Mouse (Mus musculus) right cerebral cortex, adult 18-20 months (tissue): ENCODE measurements around the gene Gm49322.

ENCODE experiments used
- DNase-seq: peaks from one replicate; pipeline ENCODE4 v3.0.0; 2022; ENCODE audit warnings: mixed read lengths

The Gm49322 gene

GRCm38 (mm10) chr10:80584642-80585552 lies 20.9 kb upstream of the Gm49322 start:
- DNase-seq: no peak

- no peak for DNase-seq
Observed at GRCm38 (mm10) chr10:80585581-80585980, 20.2 kb upstream of the Gm49322 start.

- no peak for DNase-seq
Observed at GRCm38 (mm10) chr10:80586407-80587304, 19.2 kb upstream of the Gm49322 start.

GRCm38 (mm10) chr10:80587305-80587657 lies 18.5 kb upstream of the Gm49322 start:
- DNase-seq: no peak

GRCm38 (mm10) chr10:80589127-80589878 lies 16.5 kb upstream of the Gm49322 start:
- no peak for DNase-seq

- DNase-seq: peak; percentile 95
Observed at GRCm38 (mm10) chr10:80589879-80590854, 15.7 kb upstream of the Gm49322 start, which contains the start of gene Abhd17a. Abhd17a (minus strand) TSS chr10:80590341.

- DNase-seq: no peak
Observed at GRCm38 (mm10) chr10:80596318-80596717, 9.5 kb upstream of the Gm49322 start.

- DNase-seq: peak; percentile 97
Observed at GRCm38 (mm10) chr10:80602698-80603325, 3.0 kb upstream of the Gm49322 start, which contains the start of the genes Scamp4 and Adat3. Scamp4 (plus strand) TSS chr10:80602872. Adat3 (plus strand) TSS chr10:80602880.

- DNase-seq: no peak
Observed at GRCm38 (mm10) chr10:80603364-80603763, 2.5 kb upstream of the Gm49322 start.

- peak; percentile 47 for DNase-seq
Observed at GRCm38 (mm10) chr10:80604001-80604509, 1.8 kb upstream of the Gm49322 start.

GRCm38 (mm10) chr10:80604988-80605387 lies 833 bp upstream of the Gm49322 start:
- DNase-seq: no peak

GRCm38 (mm10) chr10:80606306-80606705 lies 485 bp downstream of the Gm49322 start:
- no peak for DNase-seq

- no peak for DNase-seq
Observed at GRCm38 (mm10) chr10:80606737-80607350, 1.0 kb downstream of the Gm49322 start.

GRCm38 (mm10) chr10:80608435-80608834 lies 2.6 kb downstream of the Gm49322 start:
- no peak for DNase-seq

- no peak for DNase-seq
Observed at GRCm38 (mm10) chr10:80609269-80609924, 3.6 kb downstream of the Gm49322 start.

- DNase-seq: no peak
Observed at GRCm38 (mm10) chr10:80610116-80610785, 4.4 kb downstream of the Gm49322 start.

GRCm38 (mm10) chr10:80611024-80611423 lies 5.2 kb downstream of the Gm49322 start:
- no peak for DNase-seq

- DNase-seq: no peak
Observed at GRCm38 (mm10) chr10:80611905-80612304, 6.1 kb downstream of the Gm49322 start.

GRCm38 (mm10) chr10:80613821-80614220 lies 8.0 kb downstream of the Gm49322 start:
- DNase-seq: no peak
